Mouse (Mus musculus) heart, embryonic 15.5 days (tissue): Measurements from ENCODE around the gene Sf1. TPM values are rescaled to one million over a fixed set of nuclear protein-coding genes. Genes with fewer than 3 reads are reported as not detected.

Experiments
- ATAC-seq: fragments of 200-750 bp; cut with Nextera tagmentation; replicated peaks from 2 replicates; pipeline ENCODE4 v1.8.0; 2017; ENCODE audit warnings: low read depth, moderate TSS enrichment; ENCODE audit not compliant: insufficient number of reproducible peaks, insufficient read depth, low FRiP score
- H3K27ac ChIP-seq: fragments of 300-500 bp; sonication (generic); 2 replicates; pipeline ENCODE4 v1.5.1; 2015; ENCODE audit warnings: mild to moderate bottlenecking, inconsistent platforms
- H3K27me3 ChIP-seq: fragments of 300-500 bp; sonication (generic); 2 replicates; pipeline ENCODE4 v1.6.1; 2015; ENCODE audit warnings: inconsistent platforms
- H3K36me3 ChIP-seq: fragments of 300-500 bp; sonication (generic); 2 replicates; pipeline ENCODE4 v1.6.1; 2015; ENCODE audit warnings: mild to moderate bottlenecking, inconsistent platforms
- H3K4me1 ChIP-seq: fragments of 300-500 bp; sonication (generic); replicated peaks from 2 replicates; pipeline ENCODE4 v1.6.1; 2015; ENCODE audit warnings: inconsistent platforms
- H3K4me2 ChIP-seq: fragments of 300-500 bp; sonication (generic); 2 replicates; pipeline ENCODE4 v1.6.1; 2015; ENCODE audit warnings: inconsistent platforms, mild to moderate bottlenecking, moderate library complexity
- H3K4me3 ChIP-seq: fragments of 300-500 bp; sonication (generic); 2 replicates; pipeline ENCODE4 v1.5.1; 2015; ENCODE audit warnings: mild to moderate bottlenecking, inconsistent platforms
- H3K9ac ChIP-seq: fragments of 300-500 bp; sonication (generic); 2 replicates; pipeline ENCODE4 v1.6.1; 2015; ENCODE audit warnings: mild to moderate bottlenecking, inconsistent platforms
- H3K9me3 ChIP-seq: fragments of 300-500 bp; sonication (generic); replicated peaks from 2 replicates; pipeline ENCODE4 v1.6.1; 2016; ENCODE audit warnings: inconsistent platforms
- WGBS: fragments of 180-500 bp; shearing (Covaris S2); methylation state at CpG from one replicate; pipeline ENCODE4 v1.1.7; 2015; ENCODE audit warnings: mixed read lengths; 5-methylcytosine and 5-hydroxymethylcytosine counted together
- polyA plus RNA-seq: library from polyadenylated mRNA; unstranded; fragments of >200 nt; fragmentation: Nextera tagmentation; extraction: Ambion mirVana; gene quantifications from 2 replicates; pipeline ENCODE4 v1.2.1, GENCODE M21; 2015

Sf1 gene
- polyA plus RNA-seq, 1 experiment from 2014 or later, result 79.0 TPM

- peak overlapping the region; percentile 79 for H3K27ac ChIP-seq
- peak overlapping the region; percentile 92 for H3K4me3 ChIP-seq
- peak overlapping the region; percentile 87 for H3K9ac ChIP-seq
- H3K27me3 ChIP-seq, result no peaks in the 10 kb centered on the region
- WGBS, result 61% methylated on average over 9 of the region's 9 CpGs
- peaks cover 24% of the 10 kb centered on the region for H3K36me3 ChIP-seq
- H3K4me2 ChIP-seq, result peak overlapping the region; percentile 90
- H3K4me1 ChIP-seq, result peaks cover 28% of the 10 kb centered on the region
- no peaks in the 10 kb centered on the region for H3K9me3 ChIP-seq
- no peak for ATAC-seq
These were observed 29.5 kb upstream of the Sf1 start for GRCm38 (mm10) chr19:6333761-6334595.

GRCm38 (mm10) chr19:6334673-6335457, 28.6 kb upstream of the Sf1 start, which contains the start of gene Men1:
TSS of gene Men1 (plus strand) at chr19:6334979.
- ATAC-seq, result peak; percentile 91
- H3K4me3 ChIP-seq, result peak within 1 kb of the TSS; percentile 92
- peaks cover 36% of the 10 kb centered on the region for H3K4me1 ChIP-seq
- no peaks in the 10 kb centered on the region for H3K27me3 ChIP-seq
- under 1% methylated on average over 43 of the region's 43 CpGs for WGBS
- peak within 1 kb of the TSS; percentile 90 for H3K4me2 ChIP-seq
- H3K9me3 ChIP-seq, result no peaks in the 10 kb centered on the region
- H3K9ac ChIP-seq, result peak within 1 kb of the TSS; percentile 87
- H3K27ac ChIP-seq, result peak within 1 kb of the TSS; percentile 79
- peaks cover 33% of the 10 kb centered on the region for H3K36me3 ChIP-seq

GRCm38 (mm10) chr19:6335458-6335827, 28.0 kb upstream of the Sf1 start:
- peaks cover 42% of the 10 kb centered on the region for H3K4me1 ChIP-seq
- WGBS, result under 1% methylated on average over 25 of the region's 25 CpGs
- H3K36me3 ChIP-seq, result peaks cover 37% of the 10 kb centered on the region
- no peaks in the 10 kb centered on the region for H3K9me3 ChIP-seq
- ATAC-seq, result peak; percentile 12
- H3K9ac ChIP-seq, result peak overlapping the region; percentile 87
- H3K4me2 ChIP-seq, result peak overlapping the region; percentile 90
- H3K4me3 ChIP-seq, result peak overlapping the region; percentile 92
- H3K27me3 ChIP-seq, result no peaks in the 10 kb centered on the region
- H3K27ac ChIP-seq, result peak overlapping the region; percentile 79

- H3K4me3 ChIP-seq, result peak overlapping the region; percentile 92; the same call in 1 of the 2 replicates
These were observed 26.6 kb upstream of the Sf1 start for GRCm38 (mm10) chr19:6336920-6337319.

GRCm38 (mm10) chr19:6338171-6338570, 25.3 kb upstream of the Sf1 start:
- WGBS, result 95% methylated on average over 7 of the region's 7 CpGs

More at GRCm38 (mm10) chr19:6336920-6337319, 26.6 kb upstream of the Sf1 start:
- Histone ChIP-seq H3K36me3 (peaks cover 37% of the 10 kb centered on the region), H3K9me3 (no peaks in the 10 kb centered on the region), H3K4me1 (peaks cover 48% of the 10 kb centered on the region), H3K27ac (no peak overlapping the region), H3K9ac (peak overlapping the region; percentile 87; the same call in 1 of the 2 replicates), H3K27me3 (no peaks in the 10 kb centered on the region), H3K4me2 (peak overlapping the region; percentile 90)
- no peak for ATAC-seq
- WGBS, result 93% methylated on average over 10 of the region's 10 CpGs

GRCm38 (mm10) chr19:6338716-6339115, 24.8 kb upstream of the Sf1 start:
- H3K4me1 ChIP-seq, result peaks cover 61% of the 10 kb centered on the region
- H3K9ac ChIP-seq, result no peak overlapping the region
- H3K27ac ChIP-seq, result no peak overlapping the region
- H3K36me3 ChIP-seq, result peaks cover 37% of the 10 kb centered on the region
- 83% methylated on average over 11 of the region's 11 CpGs for WGBS
- H3K4me2 ChIP-seq, result no peak overlapping the region
- H3K4me3 ChIP-seq, result no peak overlapping the region
- no peaks in the 10 kb centered on the region for H3K9me3 ChIP-seq
- ATAC-seq, result no peak
- H3K27me3 ChIP-seq, result no peaks in the 10 kb centered on the region

More at GRCm38 (mm10) chr19:6338171-6338570, 25.3 kb upstream of the Sf1 start:
- no peak overlapping the region for H3K27ac ChIP-seq
- H3K9me3 ChIP-seq, result no peaks in the 10 kb centered on the region
- H3K9ac ChIP-seq, result no peak overlapping the region
- H3K36me3 ChIP-seq, result peaks cover 37% of the 10 kb centered on the region
- no peak for ATAC-seq
- H3K4me2 ChIP-seq, result no peak overlapping the region
- no peak overlapping the region for H3K4me3 ChIP-seq
- H3K27me3 ChIP-seq, result no peaks in the 10 kb centered on the region
- H3K4me1 ChIP-seq, result peaks cover 59% of the 10 kb centered on the region

GRCm38 (mm10) chr19:6339191-6339590, 24.3 kb upstream of the Sf1 start:
- H3K4me3 ChIP-seq, result no peak overlapping the region
- 87% methylated on average over 6 of the region's 6 CpGs for WGBS
- no peaks in the 10 kb centered on the region for H3K27me3 ChIP-seq
- no peaks in the 10 kb centered on the region for H3K9me3 ChIP-seq
- H3K27ac ChIP-seq, result no peak overlapping the region
- ATAC-seq, result no peak
- peaks cover 39% of the 10 kb centered on the region for H3K36me3 ChIP-seq
- H3K4me1 ChIP-seq, result peaks cover 59% of the 10 kb centered on the region
- no peak overlapping the region for H3K9ac ChIP-seq
- H3K4me2 ChIP-seq, result no peak overlapping the region

GRCm38 (mm10) chr19:6339890-6340504, 23.5 kb upstream of the Sf1 start:
- Histone ChIP-seq H3K9me3 (no peaks in the 10 kb centered on the region), H3K4me3 (peak overlapping the region; percentile 86), H3K27me3 (no peaks in the 10 kb centered on the region), H3K9ac (0 out of 2 replicates have a peak overlapping the region, but pooled peaks have one; percentile 15), H3K27ac (peak overlapping the region; percentile 79), H3K4me2 (peak overlapping the region; percentile 98), H3K36me3 (peaks cover 42% of the 10 kb centered on the region), H3K4me1 (peaks cover 56% of the 10 kb centered on the region)
- 68% methylated on average over 15 of the region's 15 CpGs for WGBS
- no peak for ATAC-seq

- peak within 1 kb of the TSS; percentile 98 for H3K4me2 ChIP-seq
- peaks cover 47% of the 10 kb centered on the region for H3K36me3 ChIP-seq
- H3K27me3 ChIP-seq, result no peaks in the 10 kb centered on the region
- H3K9me3 ChIP-seq, result no peaks in the 10 kb centered on the region
- peak within 1 kb of the TSS; percentile 86 for H3K4me3 ChIP-seq
- peaks cover 55% of the 10 kb centered on the region for H3K4me1 ChIP-seq
- 4% methylated on average over 69 of the region's 72 CpGs for WGBS
- ATAC-seq, result peak; percentile 85
- H3K9ac ChIP-seq, result peak within 1 kb of the TSS; percentile 79
- peak within 1 kb of the TSS; percentile 79 for H3K27ac ChIP-seq
These were observed 22.7 kb upstream of the Sf1 start, which contains the start of gene Map4k2 for GRCm38 (mm10) chr19:6340524-6341452. TSS of gene Map4k2 (plus strand) at chr19:6341135.

GRCm38 (mm10) chr19:6341453-6342077, 21.9 kb upstream of the Sf1 start:
- Histone ChIP-seq H3K27ac (peak overlapping the region; percentile 79), H3K4me1 (peaks cover 53% of the 10 kb centered on the region), H3K27me3 (no peaks in the 10 kb centered on the region), H3K9me3 (no peaks in the 10 kb centered on the region), H3K4me3 (peak overlapping the region; percentile 86), H3K36me3 (peaks cover 54% of the 10 kb centered on the region), H3K4me2 (peak overlapping the region; percentile 98), H3K9ac (peak overlapping the region; percentile 79)
- 8% methylated on average over 23 of the region's 23 CpGs for WGBS
- ATAC-seq, result peak; percentile 27; the same call in 1 of the 2 replicates
